Mouse (Mus musculus) stomach, postnatal 0 days (tissue): Measurements from ENCODE around the gene Ssrp1.

Source experiments
- CTCF ChIP-seq: IDR thresholded peaks from 2 replicates; pipeline ENCODE4 v1.5.1; 2016; ENCODE audit warnings: antibody characterized with exemption, low read depth, mild to moderate bottlenecking, moderate library complexity
- EP300 ChIP-seq: optimal IDR thresholded peaks from 2 replicates; pipeline ENCODE3; 2016; ENCODE audit warnings: antibody characterized with exemption

- no peak for TF ChIP-seq EP300
- no peak for TF ChIP-seq CTCF
Observed at GRCm38 (mm10) chr2:85047596-85048167, 10.6 kb downstream of the Ssrp1 start, which contains the start of gene Tnks1bp1.
